Mouse (Mus musculus) ovary, adult 2 months (tissue): Measurements from ENCODE around the gene Engase. TPM values are rescaled to one million over a fixed set of nuclear protein-coding genes. Genes with fewer than 3 reads are reported as not detected.

Experiments used
- polyA plus RNA-seq: library from polyadenylated mRNA; depleted of rRNA; stranded (reverse); fragments of >200 nt; gene quantifications from 2 replicates; pipeline ENCODE4 v1.2.3, GENCODE M21; 2012; rRNA removed

Engase gene
- polyA plus RNA-seq: 10.9 and 12.4 TPM in 2 replicates

DNA sequence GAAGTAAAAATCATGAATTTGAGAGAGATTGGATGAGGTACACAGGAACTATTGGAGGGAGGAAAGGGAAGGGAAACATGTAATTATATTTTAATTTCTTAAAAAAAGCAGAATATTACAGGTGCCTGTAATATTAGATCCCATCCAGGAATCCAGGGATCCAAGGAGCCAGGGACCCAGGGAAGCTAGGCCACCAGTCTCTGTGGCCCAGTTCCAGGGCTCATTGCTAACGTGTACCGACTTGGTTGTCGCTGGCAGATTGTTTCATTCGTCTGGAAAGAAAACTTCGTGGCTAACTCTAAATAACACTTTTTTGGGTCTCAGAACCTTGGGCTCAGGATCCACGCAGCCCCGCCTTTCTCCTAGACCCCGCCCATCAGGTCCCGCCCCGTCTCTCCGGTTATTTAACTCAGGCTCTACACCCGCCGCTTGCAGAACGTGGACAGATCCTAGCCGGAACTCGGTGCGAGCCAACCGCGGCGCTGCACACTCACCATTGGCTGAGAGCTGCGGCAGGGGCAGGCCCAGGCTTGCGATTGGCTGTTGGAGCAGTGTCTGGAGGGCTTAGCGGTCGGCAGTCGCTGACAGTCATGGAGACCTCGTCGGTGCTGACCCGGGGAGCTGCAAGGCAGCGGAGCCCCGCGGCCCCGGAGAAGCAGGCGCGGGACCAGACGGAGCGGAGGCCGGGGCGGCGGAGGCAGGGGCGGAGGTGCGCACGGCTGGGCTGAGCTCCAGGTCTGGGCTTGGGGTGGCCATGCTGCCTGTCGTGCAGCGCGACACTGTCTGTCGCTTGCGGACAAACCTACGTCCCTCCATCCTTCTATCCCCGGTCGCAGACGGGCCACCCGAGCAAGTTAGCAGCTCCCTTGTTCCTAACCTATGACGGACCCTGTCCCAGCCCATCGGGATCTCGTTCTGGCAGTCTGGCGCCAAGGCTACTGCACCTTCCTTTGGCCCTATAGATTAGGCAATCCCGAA, at the start of gene Engase:
Gene Engase, plus strand, starts transcription at position 434 of the 978 bp plus-strand sequence.

DNA sequence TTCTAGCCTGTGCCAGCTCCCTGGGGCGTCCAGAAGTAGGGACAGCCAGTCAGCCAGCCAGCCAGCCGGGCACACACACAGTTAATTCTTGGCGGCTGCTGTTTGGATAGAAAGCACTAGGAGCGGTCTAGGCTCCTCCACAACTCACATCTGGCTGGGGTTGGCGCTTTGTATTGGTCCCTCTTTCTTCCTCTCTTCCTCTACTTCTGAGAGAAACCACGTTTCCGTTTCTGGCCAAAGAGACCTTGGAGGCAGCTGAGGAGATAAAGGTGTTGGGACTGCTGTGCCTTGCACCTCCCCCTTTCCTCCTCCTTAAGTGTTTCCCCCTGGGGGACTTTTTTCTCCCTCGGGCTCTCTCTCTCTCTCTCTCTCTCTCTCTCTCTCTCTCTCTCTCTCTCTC, 48.6 kb upstream of the Engase start, which contains the start of gene C1qtnf1:
Gene C1qtnf1, plus strand, starts transcription at position 218 of the 400 bp plus-strand sequence.

Other genes with a start within 250 kb of the Engase start
- 21.5 and 24.6 TPM in 2 replicates for gene Cyth1, start 228.2 kb upstream of the Engase start, polyA plus RNA-seq
- 26.2 and 32.4 TPM in 2 replicates for gene Usp36, start 186.6 kb upstream of the Engase start, polyA plus RNA-seq
- gene Cep295nl, start 134.3 kb upstream of the Engase start, polyA plus RNA-seq: 0.16 TPM in 1 of 2 replicates, not detected in the other
- 234 and 274 TPM in 2 replicates for gene Timp2, start 121.1 kb upstream of the Engase start, polyA plus RNA-seq
- 268 and 387 TPM in 2 replicates for gene Lgals3bp, start 74.7 kb upstream of the Engase start, polyA plus RNA-seq
- gene Cant1, start 57.7 kb upstream of the Engase start, polyA plus RNA-seq: 79.4 and 83.5 TPM in 2 replicates
- gene C1qtnf1, start 48.6 kb upstream of the Engase start, polyA plus RNA-seq: 48.1 and 48.4 TPM in 2 replicates